Mouse (Mus musculus) kidney, postnatal 4 days (tissue): ENCODE results near the gene Nfia.

Experiments used
- DNase-seq, 2 experiments: peaks; one replicate each; pipeline ENCODE4 v3.0.0; 2021; ENCODE audit warnings: mixed read lengths in 2 of 2

Nfia gene

DNA sequence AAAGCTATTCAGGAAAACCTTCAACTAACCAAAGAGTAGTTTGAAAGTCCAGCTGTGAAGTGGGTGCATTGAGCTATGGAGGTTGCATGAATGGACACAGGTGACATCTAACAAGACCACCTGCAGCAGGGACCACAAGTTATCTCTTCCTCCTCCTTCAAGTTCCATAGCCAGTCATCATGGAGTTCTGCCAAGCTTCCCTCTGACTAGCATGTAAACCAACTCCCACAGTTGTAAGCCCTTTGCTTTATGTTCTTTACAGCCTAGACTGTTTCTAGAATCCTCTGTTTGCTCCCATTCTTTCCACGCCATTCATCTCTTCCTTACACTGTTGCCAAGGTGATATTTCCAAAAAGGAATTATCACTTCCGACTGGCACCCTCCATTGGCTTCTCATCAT lies 141.8 kb downstream of the Nfia start:
- no peak for DNase-seq

DNA sequence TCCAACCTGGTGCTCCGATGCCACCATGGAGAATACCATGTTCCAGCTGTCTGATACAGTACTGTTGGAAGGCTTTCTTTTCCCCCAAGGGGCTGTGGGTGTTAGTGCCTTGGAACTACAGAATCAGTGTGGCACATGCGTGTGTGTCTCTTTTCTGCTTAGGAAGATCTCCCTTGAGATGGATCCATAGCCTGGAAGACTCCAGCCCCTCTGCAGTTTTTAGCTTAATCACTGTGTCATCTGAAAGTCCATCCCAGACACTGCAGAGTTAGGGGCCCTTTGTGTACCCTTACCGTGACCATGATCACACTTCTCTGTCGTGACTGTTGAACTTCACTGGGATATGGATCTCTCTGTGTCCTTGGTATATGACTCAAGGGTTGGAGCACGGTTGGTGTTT lies 142.2 kb downstream of the Nfia start:
- no peak for DNase-seq

DNA sequence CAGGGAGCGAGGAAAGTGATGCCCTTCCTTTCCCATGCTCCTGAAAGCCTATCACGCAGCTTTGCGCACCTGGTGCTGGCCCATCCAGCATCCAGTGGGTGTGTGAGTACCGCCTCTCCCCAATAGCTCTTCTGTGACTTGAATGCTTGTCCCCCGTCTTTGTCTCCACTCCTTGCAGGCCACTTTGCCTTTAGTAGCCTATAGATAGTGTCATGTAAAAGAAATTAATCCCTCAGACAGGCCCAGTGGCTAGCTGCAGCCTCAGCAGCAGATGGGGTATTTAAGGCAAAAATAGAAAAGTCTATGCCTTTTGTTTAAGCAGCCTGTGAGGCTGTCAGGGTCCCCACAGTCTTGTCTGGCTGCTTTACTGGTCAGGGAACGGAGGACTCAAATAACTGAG lies 145.0 kb downstream of the Nfia start:
- DNase-seq, result no peak

DNA sequence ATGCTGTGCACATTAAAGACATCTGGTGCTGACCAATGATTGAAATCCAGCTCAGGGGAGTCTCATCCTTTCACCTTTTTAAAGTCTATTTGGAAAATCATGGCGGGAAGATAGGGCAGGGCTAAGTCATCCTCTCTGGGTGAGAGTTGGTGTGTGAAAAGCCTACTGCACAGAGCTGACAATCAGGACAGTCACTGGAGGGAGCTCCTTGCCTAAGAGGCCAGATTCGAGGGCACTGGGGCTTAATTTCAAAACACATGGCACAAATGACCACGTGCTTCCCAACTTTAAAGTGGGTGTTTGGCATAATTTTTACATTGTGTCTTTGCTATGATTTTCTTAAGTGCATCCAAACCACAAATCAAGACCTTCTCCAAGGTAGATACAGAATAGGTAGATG lies 146.1 kb downstream of the Nfia start:
- DNase-seq, result no peak

DNA sequence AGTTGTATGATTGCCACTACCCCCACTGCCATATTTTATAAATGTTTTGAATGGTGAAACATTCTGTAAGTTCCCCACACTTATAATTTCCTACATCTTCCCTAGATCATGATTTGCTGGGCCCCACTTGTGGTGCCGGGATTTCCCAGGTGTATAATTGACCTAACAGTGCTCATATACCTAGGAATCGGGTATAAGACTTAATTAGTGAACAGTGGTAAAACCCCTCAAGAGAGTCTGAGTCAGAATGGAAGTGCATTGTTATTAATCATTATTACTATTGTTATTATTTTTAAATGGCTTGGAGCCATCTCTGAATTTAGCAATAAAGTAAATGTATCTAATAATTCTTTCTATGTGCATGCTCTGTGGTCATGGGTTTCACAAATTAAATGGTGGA lies 147.2 kb downstream of the Nfia start:
- no peak for DNase-seq

DNA sequence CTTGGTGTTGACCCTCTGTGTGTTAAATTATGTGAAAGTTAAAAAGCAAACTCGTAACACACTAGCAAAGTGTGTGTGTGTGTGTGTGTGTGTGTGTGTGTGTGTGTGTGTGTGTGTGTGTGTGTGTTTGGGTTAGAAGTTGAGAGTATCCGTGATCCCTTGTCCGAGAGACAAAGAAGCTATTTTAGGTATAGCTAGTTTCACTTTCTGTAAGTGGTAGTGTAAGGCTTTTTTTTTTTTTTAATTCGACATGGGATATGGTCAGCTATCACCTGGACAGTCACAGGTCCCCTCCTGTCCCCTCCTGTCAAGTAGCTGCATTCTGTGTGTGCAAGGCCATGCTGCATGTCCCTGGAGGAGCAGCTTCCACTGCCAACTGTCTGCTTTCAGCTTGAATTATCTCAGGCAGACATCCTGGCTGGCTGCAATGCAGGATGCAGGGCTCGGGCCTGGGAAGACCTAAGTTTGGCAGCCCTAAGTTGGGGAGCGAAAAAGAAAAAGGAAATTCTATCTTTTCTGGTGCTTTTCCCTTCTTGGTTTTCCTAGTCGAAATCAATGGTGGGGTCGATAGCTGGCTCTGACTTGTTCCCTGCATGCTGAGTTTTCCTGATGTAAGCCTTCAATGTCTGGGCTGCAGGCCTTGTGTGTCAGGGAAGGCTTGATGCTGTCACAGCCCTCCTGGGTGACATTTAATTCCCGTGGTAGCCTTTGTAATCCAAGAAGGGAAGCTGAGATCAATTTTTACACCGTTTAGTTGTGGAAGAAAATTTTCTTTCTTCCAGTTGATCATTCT lies 147.9 kb downstream of the Nfia start:
- peak; percentile 31 to 56 for DNase-seq

DNA sequence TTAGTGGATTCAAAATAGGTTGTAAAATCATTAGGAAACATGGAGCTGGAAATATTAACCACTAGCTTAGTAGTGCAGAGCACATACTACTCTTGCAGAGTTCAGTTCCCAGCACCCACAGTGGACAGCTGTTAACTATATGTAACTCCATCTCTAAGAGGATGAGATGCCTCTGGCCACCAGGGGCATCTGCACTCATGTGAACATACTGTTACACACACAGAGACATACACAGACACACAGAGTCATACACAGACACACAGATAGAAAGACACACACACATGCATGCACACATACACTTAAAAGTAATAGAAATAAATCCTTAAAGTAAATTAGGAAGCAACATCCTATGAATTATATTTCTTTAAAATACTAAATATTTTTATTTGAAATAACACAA lies 149.1 kb downstream of the Nfia start:
- DNase-seq, result no peak

DNA sequence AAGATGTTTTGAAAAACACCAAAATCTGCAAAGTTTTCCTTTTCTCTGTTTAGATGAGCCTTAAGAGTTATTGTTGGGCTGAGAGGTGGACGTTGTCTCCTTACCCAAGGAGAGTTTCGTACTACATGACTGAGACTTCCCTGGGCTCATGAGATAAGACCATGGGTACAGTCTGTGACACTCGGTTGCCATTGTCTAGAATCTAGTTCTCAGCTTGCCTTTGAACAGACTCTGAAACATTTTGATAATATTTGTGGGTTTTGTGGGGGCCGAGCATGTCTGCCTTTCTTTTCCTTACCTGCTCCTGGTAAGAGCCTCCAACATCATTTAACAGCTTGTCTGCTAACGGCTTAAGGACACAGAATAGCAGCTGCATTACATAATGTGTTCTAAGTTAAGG lies 150.7 kb downstream of the Nfia start:
- DNase-seq, result no peak

DNA sequence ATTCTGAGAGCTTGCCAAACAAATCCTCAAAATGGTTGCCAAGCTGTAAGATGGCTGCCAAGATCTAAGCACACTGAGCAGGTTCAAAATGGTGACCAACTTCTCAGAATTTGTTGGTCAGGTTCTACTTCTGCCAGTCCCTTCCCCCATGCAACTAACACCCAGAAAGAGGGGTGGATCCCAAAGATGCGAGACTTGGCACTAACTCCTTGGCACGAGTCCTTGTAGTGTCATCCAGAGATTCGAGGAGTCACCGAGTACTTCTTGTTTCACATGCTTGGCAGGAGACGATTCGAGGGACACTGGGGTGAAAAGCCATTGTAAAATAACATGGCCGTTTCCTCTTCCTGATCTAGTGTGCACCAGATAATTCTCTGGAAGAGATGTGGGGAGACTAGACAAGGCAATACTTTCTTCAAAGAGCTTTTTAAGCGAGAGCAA lies 151.4 kb downstream of the Nfia start:
- DNase-seq, result peak; percentile 34 to 52

DNA sequence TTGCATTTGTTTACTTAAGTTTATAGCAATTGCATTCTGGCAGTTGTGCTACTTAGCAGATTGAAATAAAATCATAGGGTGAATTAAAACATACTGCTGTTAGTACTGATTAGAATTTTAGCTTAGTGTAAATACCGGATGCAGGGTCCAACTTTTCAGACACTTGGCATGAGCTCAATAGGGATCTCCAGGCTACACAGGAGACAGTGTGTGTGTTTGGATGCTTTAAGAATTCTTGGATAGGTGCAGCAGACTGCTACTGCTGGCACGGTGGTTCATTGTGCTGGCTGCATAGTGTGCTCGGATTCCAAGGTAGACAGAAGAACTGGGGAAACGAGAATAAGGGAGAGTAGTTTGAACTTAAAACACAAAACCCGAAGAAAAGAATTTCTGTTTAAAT lies 151.9 kb downstream of the Nfia start:
- no peak for DNase-seq

DNA sequence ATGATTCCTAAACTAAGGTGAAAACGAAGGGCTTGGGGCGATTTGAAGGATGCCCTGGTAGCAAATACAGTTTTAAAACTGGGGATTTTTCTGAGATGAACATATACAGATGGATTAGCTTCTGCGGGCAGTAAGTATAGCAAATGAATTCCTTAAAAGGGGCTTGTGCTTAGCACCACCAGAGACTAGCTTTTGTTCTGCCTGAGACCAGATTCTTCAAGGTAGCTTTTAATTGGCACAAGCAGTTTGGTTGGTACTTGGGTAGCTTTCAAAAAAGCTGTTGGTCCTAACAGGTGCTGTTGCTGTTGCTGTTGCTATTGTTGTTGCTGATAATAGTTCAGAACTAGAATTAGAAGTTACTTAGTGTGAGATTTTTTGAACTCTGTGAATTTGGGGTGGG lies 152.3 kb downstream of the Nfia start:
- DNase-seq, result no peak

DNA sequence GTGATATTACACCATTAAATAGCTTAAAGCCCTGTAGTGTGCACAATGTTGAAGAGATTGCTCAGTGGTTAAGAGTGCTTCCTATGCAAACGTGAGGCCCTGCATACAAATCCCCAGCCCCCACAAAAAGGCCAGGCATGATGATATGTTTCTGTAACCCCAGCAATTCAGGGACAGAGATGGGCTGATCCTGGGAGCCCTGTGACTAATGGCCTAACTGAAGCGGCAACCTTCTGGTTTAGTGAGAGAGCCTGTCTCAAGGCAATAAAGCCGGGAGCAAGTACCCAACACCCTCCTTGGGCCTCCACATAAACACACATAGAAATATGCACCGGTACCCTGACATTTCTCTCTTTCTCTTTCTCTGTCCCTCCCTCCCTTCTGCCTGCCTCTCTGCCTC lies 153.1 kb downstream of the Nfia start:
- DNase-seq, result no peak

DNA sequence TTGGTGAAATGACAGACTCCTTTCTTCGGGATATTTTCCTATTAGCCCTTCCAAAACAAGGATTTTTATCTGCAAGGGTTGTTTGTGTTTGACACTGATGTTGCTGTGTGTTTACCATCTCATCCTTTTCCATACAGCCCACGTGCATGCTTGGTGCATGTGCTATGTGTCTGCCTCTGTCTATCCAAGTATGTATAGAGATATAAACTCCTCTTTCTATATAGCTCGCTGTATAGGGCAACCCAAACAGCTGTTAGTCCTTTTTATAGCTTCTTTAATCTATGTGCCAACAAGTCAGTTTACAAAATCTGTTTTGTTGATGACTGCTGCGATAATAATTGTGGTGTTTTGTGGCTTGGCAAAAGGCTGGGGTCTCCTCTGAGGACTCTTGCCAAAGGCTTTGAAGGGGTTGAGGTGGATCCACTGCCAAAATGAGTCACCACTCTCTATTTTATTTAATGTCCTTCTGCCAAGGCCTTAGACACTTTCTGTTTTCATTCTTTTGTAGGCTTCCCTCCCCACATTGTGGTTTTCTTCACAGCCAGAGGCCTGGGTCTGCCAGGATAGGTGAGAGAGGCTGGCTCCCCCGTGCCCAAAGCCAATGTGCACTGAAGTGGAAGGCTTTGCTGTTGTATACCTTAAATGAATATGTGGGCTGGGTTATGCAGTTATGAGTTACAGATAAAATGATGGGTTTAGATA lies 154.2 kb downstream of the Nfia start:
- no peak for DNase-seq

DNA sequence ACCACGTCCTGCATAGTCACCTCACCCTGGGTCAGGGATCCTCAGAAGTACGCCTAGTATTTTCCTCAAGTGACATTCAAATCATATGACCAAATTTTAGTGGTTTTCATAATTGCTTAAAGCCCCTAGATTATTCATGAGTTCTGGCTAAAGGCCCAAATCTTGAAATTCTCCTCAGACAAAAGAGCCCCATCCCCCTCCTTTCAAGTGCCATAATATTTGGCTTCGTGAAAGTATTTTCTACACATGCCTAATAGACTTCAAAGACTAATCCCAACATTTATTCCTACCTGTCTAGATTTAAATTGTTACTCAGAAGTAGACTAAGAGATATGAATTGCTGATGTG lies 154.7 kb downstream of the Nfia start:
- no peak for DNase-seq

DNA sequence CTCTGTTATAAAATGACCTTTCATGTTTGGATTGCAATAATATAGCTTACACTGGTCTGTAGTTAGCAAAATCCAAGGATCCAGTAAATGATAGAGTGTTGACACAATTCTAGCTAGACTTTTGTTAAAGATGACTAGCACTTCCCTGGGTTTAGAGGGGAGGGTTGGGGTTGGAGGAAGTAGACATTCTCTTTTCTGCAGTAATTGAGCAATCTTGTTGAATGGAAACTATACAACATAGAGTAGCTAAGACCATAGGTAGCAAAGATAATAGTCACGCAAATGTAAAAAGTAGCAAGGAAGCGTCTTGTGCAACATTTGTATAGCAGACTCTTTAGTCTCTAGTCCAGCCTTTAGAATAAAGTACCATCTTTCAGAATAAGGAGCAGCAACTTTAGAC lies 163.8 kb downstream of the Nfia start:
- no peak for DNase-seq

DNA sequence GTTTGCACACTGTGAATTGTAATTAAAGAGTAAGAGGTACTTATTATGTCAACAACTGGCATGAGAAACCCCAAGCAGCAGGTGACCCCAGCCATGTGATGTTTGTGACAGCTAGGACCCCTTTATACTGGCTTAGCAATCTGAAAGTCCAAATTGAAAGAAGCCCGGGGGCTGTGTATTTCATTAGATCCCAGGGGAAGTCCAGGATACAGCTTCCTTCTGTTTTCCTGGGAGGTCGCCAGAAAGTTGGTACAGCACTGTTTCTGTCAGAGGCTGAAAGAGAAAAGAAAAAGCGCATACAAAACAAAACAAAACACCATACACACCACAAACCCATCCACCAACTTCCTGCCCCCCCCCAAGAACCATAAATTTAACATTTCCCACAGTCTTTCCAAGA lies 164.4 kb downstream of the Nfia start:
- DNase-seq, result peak; percentile 34 to 49

DNA sequence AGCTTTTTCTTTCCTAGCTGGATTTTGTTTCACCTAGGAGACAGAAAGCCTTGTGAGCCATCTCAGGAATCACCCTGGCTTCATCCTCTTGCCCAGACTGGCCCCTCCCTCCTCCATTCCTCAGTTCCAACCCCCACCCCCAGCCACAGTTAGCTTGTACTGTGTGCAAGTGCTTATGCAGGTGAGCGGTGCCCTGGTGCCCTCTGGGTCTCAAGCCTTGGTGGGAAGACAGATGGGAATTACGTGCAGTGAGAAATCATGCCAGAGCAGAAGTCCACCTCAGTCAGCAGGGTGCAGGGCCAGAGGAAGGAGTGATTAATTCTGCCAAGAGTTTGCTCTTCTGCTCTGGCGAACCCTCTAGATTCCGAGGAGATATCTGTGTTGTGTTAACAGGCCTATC lies 167.0 kb downstream of the Nfia start:
- DNase-seq, result no peak

DNA sequence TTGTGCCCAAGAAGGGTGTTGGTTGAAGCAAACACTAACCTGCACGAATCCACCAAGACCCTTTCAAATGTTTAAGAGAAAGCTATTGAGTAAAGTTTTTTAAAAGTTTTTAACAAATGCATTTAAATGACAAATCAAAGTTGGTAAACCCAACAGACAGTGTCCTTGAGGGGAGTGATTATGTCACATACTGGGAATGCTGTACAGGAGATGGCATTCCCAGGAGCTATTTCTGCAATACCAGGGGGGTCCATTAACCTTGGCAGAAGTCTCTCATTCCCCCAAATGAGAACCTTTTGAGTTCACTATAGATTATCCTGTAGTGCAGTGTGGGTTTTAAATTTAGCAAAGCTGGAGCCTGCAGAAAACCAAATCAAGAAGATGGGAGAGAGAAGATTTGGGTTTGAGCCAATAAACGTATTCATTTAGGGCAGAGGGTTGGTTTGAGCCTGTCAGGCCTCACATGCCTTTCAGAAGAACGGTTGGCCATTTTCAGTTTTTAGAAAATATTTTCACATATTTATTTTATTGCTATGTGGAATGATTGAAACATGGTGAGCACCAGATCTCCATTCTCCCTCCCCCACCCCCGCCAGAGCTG lies 167.5 kb downstream of the Nfia start:
- DNase-seq, result no peak

DNA sequence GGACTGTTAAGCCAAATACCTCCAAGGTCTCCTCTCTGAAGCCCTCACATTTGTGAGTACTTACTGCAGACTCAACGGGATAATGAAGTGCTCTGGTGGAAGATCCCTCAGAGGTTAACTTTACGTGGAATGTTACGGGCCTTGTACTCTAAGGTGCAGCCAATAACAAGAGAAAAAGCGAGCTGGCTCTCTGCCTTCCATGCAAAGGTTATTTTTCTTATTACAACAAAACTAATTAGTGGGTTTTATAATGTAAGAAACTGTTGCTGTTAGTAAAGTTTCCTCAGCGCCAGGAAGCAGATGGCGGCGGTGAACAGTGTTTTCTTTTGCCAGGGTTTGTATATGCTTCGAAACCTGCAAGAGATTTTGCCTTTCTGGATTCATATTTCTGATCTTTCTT lies 169.1 kb downstream of the Nfia start:
- DNase-seq, result no peak

DNA sequence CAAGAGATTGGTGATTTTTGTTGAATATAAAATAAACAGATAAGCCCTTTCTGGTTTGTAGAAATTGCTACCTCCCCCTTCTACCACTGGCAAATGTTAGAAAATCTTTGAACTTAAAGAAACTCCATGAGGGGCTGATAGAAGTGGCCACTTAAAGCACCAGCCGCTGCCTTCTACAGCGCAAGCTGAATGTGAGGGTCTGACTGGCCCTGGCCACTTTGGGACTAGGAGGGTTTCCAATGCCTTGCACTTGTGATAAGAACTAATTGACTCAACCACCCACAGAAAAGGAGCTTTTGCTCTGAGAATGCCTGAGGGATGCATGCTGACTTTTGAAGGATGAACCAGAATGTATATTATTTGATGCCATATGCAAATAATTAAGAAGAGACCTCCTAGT lies 171.8 kb downstream of the Nfia start:
- no peak for DNase-seq

DNA sequence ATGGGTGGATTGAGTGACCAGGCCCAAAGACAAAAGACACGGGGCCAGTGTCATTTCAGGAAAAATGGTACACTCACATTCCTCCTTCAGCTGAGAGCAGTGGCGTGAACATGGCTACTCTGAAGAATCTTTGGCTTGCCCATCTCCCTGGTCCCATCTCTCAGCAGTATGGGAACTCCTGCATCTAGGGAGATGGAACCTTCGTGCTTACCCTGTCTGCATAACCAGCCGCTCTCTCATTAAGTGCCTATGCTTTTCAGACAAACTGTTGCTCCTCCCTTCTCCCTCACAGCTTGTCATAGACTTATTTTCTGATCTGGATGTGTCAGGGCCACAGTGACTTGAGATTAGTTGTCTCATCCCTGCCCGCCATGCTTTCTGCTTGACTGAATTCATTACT lies 174.9 kb downstream of the Nfia start:
- DNase-seq, result no peak

DNA sequence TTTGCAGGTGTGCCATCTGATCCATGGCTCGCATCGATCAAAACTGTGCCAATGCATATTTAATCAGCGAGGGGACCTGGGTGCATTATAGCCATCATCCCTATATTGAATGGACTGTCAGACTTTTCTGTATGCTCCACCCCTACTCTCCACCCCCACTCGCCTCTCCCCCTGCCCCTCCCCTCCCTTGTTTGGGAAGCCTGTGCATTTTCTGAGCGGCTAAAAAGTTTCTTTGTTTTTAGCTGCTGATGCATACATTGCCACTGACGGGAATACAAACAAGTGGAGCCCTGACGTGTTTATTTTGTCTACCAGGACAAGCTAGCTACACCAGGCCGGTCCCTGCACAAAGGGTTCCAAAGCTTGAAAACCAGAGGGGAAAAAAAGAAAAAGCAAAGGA lies 175.7 kb downstream of the Nfia start:
- DNase-seq, result no peak

DNA sequence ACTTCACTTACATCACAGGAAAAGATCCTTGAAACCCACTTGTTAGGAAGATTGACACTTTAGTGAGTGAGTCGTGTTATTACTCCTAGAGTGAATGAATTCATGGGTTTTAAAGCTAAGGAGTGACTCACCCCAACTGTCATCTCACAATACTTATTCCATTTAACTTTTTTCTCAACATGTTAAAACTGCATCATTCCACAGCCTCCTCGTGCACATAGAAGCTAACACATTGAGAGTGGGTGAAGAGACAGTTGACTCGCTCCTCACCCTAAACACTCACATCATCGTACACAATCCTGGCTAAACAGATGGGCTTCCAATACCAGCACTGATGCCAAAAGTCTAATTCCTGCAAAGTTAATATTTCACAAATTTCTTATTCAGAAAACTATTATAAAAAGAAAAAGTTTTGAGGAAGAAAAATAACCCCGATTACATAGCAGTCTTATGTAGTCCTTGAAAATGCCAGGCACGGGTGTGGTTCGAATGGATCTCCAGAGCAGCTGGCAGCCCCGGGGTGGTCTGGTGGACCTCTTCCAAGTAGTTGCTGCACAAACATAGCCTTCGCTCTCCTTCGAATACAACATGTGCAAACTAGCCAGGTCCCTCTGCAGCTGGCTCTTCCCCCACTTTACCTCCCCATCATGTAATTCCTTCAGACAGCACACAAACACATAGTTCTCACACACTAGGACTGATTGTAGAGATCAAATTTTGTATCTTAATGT lies 178.0 kb downstream of the Nfia start:
- DNase-seq, result no peak

DNA sequence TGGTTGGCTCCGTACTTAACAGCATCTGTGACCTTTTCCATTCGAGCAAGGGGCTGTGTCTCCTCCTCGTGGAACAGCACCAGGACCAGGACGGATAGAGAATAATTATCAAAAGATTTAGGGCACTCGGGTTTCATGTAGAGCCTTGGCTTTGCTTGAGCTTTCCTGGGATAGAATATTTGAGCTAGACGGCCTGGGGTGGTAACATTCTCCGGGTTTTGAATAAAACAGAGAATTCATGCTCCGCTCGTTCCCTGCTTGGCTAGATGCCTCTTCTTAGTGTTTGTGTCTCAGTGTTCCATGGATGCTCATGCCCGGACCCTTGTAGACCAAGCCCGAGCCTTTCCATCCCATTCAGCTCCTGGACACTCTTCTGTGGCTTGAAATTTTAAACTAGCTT lies 181.4 kb downstream of the Nfia start:
- no peak for DNase-seq
